Mouse (Mus musculus) natural killer cell, adult 2 months (primary cell): ENCODE measurements around the gene Iqcf4.
A peak's percentile ranks its signal among the peaks of the same experiment; 100 is the strongest.
"Not testable (repeated sequence)": the region's sequence is repeated elsewhere in the genome, so short reads cannot be mapped to it uniquely, and the experiment has no call there.

ENCODE experiments used
- DNase-seq, 2 experiments: peaks; one replicate each; pipeline ENCODE4 v3.0.0; 2022; ENCODE audit warnings: low spot score in 2 of 2

Gene Iqcf4

DNA sequence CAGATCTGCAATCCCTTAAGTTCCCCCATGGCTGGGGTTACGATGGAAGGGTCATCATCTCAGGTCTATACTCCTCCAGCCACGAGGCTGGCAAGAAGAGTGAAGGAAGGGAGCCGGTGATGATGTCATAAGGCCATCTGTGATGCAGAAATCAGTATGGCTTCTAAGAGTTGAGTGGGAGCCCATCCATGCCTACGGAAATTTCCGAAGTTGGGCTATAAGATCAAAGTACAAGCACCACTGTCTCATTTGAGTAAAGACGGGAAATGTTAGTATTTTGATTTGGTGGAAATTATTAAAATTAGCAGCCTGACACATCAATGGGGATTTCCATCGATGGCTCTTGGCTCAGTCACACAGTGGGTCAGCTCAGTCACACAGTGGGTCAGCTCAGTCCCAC lies at the start of gene Iqcf4:
Iqcf4 (minus strand) TSS at position 101 of the 400 bp plus-strand sequence.
- DNase-seq, result no peak

DNA sequence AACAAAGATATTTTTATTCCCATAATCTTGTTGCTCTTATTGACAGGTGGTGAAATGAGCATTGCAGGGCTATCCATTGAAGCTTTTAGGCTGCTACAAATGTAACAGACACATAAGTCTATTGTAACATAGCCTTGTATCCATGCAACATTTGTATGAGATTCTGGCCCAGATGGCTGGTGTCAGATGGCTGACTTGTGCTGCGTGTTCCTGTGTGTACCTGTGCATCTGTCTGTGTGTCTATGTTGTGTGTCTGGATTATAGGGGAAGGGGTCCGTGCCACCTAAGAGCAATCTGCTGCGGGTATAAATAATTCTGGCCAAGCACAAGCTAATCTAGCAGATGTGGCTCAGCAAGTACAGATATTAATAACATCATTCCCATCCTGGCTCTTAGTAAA lies 46.7 kb upstream of the Iqcf4 start:
- DNase-seq, result no peak

DNA sequence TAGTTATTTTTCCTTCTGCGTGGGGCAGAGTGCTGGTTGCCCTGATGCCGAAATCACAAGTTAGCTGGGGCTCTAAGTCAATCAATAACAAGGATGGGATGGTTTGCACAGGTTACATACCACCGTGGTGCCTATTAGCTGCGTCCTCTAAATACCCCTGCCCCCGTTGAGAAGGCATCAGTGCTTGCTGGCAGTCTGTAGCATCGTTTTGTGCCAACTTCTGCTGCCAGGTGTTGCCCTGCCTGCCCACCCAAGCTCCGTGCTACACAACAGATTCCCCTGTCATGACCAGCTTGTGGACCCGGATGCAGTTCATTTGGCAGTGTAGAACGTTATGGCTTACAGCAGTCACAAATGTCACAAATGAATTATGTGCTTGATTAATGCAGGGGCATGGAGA lies 45.5 kb upstream of the Iqcf4 start:
- DNase-seq, result no peak

DNA sequence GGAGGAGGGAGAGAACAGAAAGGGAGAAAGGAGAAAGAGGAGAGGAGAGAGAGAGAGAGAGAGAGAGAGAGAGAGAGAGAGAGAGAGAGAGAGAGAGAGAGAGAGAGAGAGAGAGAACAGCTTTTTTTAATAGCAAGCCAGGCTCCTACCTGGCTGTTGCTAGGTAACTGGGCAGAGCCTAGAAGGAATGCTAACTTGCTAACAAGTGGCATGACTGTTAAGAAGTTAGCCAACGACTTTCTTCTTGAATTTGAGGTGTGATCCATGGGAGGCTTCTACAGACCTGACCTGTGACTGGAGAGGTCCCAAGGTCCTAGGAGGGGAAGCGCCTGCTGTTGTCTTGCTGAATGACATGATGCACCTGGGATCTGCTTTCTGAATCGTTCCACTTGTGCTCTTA lies 43.8 kb upstream of the Iqcf4 start:
- DNase-seq, result no peak

DNA sequence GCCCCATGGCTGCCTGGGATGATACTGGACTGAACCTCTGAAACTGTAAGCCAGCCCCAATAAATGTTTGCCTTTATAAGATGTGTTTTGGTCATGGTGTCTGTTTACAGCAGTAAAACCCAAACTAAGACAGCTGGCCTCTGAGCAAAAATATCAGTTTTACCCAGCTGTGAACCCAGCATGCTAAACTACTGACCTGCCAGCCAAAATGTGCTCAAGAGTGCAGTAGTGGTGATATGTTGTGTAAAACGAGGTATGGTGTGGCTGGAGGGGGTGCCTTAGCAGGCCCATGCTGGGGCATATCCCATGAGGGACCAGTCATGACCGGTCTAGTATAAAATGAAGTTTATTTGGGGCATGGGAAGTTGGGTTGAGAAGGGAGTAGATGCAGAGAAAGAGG lies 43.2 kb upstream of the Iqcf4 start:
- no peak for DNase-seq

DNA sequence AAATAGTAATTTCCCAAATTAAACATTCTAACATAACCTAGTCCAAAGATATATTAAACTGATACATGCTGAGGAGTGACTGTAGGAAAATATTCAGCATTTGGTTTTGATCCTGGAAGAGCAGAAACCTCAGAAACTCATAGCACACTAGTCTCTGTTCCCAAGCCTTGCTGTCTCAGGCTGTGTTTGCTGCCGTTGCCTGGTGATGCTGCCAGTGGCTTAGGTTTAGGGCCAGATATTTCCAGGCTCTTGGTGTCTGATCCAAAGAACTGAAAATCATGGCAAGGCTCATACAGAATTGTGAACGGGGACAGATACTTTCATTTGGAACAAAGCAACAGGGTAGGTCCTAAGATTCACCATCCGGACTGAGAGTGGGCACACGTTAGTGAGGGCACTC lies 39.9 kb upstream of the Iqcf4 start:
- no peak for DNase-seq

DNA sequence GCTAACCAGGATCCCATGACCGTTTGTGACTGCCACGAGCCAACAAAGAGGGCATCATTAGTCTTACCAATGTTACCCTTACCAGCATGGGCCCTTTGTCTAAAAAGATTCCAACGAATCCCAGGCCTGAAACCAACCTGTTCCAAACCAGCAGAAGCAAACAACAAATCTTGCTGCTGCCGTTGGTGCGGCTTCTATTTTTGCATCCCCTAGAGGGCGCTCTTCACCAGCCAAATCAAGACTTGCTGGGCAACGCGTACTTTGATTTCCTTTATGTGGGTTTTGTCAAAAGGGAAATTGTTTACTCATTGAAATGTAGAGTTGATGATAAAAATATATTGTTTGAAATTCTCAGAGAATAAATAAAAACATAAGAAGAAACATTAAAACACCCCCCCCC lies 29.8 kb upstream of the Iqcf4 start:
- peak; percentile 3 to 21 for DNase-seq

DNA sequence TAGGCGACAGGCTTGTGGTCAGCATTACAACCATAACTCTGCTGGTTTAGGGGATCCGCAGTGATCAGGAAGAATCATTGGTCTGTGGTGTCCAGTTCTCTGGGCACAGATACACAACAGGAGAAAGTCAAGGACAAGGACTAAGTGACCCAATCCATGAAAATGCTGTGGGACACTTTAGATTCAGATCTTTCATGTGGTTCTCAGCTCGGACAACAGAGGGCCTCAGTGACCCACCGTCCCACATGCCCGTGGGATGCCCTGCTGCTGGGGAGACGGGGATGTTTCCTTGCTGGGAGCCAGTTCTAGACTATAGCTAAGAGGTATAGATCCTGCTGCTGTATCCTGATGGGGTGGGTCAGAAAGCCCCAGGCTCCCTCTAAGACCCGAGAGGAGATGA lies 27.7 kb upstream of the Iqcf4 start:
- no peak for DNase-seq

DNA sequence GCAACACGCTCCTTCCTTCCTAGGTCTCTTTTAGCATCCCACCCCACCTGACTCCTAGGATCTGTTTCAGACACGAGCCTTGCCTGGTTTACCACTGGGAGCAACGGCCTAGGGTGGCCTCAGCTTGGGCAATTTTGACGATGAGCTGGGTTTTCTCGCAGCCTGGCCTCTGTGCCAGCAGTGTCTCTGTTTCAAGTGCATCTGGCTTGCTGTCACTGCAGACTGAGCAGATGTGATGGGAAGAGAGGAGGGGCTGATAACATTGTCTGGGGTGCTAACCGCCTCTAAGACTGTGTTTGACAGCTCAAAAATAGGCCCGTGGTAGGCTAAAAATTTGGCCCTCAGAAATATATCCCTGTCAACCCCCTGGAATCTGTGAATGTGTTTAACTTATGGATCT lies 25.0 kb upstream of the Iqcf4 start:
- no peak for DNase-seq

DNA sequence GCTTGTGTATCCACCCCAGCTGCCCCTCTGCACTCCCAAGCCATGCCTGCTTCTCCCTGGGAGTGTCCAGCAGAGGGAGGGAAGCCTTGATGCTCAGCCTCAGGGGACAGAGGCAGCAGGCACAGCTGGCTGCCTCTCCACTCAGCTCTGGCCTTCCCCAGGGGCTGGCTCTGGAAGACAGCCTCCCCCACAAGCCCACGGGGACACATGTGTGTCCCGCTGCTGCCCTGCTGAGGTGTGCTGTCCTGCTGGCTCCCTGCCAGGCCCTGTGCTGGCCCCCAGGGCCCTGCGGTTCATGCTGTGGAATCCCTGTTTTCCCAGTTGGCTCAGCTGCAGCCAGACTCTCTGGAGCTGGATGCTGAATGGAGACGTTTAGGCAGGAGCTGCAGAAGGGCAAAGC lies 24.6 kb upstream of the Iqcf4 start:
- DNase-seq, result not testable (repeated sequence)

DNA sequence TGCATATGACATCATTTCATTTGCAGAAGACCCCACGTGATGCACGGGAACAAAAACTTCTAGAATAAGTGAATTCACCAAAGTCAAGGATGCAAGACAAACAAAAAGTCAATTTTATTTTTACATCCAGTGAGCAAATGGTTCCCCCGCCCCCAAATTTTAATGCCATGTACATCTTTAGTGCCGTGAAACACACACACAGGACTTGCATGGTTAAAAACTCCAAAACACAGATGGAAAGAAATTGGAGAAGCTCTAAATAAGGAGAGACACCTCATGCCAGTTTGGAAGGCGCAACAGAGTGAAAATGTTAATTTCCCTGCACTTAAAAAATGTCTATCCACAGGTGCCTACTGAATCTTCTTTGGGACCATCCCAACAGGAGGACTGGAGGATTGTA lies 21.4 kb upstream of the Iqcf4 start:
- DNase-seq, result no peak

DNA sequence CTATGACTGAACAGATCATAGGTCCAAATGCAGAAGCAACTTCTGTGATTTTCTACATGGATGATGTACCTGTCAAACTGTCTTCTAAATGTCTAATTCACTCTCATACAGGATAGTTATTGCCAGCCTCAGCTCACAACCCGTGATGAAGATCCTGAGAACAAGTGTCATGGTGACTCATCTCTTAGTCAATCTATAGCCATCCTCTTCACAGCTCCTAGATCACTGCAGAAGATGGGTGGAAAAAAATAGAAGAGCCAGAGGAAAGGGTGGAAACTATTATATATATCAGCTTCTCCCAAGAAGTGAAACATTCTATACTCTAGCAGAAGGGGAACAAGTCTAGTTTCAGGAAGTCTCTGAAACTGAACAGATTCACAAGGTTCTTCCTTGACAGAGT lies 11.8 kb upstream of the Iqcf4 start:
- no peak for DNase-seq

DNA sequence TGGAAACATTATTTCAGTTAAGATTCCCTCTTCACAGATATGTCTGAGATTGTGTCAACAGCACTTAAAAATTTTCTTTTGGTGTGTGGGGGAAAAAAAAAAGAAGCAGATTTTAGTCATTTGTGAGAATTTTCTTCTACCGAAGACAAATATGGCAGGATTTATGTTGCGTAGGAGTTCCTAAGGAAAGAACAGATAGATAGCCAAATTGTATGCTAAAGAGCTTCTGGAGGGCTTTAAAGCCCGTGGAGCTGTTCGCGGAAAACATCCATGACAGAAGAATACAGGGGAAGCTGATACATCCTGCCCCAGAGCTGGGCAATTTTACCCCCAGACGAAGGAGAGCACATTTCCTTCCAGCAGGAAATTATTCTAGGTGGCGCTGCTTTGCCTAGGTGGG lies 9.2 kb upstream of the Iqcf4 start:
- DNase-seq, result no peak

DNA sequence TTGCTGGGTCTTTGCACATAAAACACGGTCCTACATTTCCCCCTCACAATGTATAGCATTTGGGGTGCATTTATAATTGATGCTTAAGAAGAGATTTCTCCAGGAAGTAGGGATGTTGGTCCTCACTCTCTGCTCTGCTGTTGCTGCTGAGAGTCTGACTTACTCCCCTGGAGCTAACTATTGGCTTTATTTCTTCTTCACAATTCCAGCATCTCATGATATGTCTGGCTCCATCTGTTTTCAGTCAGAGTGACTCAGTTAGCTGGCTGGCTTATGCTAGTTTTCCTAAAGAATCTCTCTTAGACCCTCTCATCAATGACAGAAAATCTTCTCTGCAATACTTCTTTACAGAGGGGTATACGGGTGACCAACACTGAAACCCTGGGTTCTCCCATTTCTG lies 5.3 kb upstream of the Iqcf4 start:
- DNase-seq, result no peak

DNA sequence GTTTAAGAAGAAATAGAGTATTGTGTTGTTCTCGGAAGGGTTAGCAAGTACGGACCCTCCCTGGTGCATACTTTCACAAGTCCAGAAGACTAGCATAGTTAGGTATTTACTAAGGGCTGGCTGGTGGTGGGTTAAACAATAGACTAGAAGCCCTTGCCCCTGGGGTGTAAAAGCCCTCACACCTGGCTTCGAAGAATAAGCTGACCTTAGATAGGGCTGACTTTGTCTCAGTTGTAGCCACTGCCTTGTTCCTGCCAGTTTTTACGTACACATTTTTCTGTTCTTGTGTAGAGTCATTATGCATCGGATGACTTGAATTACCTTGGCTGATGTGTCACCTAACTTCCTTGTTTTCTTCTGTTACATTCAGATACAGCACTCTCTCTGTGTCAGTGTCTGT lies 2.6 kb upstream of the Iqcf4 start:
- DNase-seq, result no peak

DNA sequence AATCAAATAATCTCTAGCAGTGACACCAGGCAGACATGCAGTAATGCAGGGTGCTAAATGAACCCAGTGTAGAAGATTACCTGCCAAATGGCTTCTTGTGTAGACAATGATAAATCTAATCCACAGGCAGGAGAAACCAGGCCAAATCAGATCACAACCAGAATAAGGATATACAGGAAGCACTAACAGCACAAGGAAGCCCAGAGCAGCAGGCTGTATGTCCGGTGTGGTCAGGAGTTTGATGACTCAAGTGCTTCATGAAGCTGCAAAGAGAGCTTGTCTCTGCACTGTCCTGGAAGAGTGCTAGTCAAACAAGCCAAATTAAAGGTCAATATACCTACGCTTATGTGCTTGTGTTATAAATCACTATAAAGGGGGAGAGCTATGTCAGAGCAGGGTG lies 1.4 kb upstream of the Iqcf4 start:
- no peak for DNase-seq

DNA sequence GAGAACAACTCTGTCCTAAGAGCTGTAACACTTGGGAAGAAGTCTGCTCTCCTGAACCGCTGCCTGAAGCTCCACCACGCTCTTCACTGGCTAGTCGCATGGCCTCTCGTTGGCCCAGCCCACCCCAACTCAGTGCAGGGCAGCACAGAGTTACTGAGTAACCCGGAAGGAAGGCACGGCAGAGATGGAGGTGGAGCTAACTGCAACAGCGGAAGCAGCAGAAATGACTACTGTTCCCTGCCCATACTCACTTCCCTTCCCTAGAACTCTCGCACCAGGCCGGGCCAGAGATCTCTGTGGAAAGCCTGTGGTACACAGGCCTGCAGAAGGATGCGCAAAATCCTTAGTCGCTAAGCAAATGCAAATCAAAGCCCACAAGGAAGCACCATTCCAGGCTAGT lies 4.4 kb downstream of the Iqcf4 start:
- no peak for DNase-seq

DNA sequence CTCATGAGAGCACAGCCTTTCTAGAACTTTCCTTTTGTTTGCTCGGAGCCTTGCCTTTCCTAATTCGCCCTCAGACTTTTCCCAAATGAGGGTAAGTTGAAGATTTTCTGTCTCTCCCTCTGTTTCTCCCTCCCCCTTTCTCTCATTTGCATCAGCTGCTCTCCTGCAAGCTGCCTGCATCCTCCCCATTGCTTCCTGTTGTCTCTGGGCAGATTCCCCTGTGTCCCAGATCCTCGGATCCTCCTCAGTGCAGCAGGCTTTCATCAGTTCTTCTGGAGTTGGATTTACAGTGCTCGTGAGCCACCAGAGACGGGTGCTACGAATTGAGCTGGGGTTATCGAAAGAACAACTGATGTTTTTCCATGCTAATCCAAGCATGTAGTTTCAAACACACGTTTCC lies 6.8 kb downstream of the Iqcf4 start:
- DNase-seq, result no peak

DNA sequence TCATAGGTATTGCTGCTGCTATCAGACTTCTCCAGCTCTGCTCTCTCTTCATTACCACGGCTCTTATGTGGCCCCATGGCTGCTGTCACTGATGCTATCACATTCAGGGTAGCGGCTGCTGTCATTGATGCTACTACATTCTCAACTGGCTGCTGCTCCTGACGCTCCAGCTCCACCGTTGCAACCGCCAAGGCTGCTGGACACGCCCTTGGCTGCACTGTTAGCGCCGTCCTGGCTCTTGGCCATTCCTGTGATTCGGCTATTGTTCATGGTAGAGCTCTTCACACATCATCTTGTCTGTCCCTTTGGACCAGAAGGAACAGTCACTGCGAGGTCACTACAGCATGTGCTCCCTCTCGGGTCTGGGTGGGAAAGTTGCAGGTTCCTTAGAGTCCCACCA lies 8.5 kb downstream of the Iqcf4 start:
- DNase-seq, result no peak

DNA sequence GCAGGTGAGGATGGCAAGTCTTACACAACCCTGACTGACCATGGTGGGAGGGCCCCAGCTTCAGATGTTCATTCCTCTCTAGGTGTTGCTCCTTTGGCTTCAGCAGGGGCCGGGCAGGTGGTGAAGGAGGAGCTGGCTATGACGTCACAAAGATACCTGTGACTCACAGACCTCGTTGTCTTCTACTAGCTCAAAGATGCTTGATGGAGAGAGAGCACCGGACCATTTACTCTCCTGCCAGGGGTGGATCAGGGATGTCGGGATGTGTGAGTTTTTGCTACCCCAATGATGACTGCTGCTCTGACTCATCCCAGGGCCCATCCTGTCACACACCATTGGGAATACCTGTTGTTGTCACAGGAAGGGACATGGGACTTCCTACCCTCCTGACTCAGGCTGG lies 9.3 kb downstream of the Iqcf4 start, which contains the start of gene Iqcf3:
Iqcf3 (minus strand) TSS at position 101 of the 400 bp plus-strand sequence.
- DNase-seq, result no peak

DNA sequence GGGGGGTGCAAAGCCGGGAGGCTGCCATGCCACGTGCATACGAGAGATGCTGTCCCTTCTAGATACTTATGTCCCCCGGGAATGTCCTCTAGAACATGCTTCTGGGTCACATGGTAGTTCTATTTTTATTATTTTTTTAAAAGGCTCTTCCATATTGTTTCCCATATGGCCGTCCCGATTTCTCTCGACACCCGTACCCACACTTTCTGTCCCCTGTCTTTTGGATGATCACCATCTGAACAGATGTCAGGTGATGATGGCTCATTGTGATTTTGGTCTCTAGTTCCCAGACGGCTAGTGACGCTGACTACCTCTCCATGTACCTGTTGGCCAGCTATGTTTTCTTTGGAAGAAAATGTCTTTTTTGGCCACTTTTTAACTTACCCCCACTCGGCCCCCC lies 35.8 kb downstream of the Iqcf4 start:
- no peak for DNase-seq

DNA sequence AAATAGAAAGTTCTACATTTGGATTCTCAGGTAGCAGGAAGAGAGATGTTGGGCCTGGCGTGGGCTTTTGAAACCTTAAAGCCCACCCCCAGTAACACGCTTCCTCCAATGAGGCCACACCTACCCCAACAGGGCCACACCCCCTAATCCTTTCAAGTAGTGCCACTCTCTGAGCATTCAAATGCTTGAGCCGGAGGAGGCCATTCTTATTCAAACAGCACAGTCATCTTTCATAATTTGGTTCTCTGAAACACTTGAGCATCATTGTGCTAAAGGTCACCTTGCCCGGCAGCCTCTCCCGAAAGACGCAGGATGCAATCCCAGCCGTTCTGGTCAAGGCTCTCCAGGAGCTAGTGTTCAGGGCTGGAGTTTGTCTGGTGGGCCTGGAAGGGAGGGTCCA lies 36.5 kb downstream of the Iqcf4 start:
- DNase-seq, result no peak

DNA sequence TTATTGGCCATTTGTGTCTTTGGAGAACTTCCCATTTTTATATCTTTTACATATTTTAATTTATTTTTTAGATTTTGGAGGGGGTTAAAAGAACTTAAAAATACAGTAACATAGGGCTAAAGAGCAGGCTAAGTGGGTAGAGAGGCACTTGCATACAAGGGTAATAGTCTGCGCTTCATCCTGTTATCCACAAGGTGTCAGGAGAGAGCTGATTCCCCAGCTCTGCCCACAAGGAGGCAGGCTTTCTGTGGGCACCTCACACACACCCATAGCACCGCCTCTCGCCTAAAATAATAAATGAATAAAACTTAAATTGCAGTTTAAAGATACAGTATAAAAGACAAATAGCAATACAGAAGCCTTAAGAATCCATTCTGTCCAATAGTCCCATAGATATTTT lies 39.0 kb downstream of the Iqcf4 start:
- peak in 1 of 2 experiments; percentile 9 for DNase-seq

DNA sequence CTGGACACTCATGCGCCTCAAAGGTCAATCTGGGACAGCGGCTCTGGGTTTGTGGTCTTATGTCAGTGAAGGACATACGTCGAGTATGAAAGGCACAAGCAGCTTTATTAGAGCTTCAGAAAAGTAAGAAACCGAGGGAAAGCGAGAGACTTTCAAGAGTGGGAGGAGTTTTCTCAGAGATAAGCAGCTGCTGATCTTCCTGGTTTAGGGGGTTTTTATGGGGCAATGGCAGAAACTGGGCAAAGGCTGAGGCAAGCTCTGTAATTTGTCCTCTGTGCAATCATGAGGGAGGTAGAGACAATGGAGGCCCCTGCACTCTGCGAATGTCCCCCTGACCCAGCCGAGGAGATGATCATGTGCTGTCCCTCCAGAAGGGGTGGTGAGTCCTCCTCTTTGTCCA lies 50.9 kb downstream of the Iqcf4 start:
- DNase-seq, result no peak

DNA sequence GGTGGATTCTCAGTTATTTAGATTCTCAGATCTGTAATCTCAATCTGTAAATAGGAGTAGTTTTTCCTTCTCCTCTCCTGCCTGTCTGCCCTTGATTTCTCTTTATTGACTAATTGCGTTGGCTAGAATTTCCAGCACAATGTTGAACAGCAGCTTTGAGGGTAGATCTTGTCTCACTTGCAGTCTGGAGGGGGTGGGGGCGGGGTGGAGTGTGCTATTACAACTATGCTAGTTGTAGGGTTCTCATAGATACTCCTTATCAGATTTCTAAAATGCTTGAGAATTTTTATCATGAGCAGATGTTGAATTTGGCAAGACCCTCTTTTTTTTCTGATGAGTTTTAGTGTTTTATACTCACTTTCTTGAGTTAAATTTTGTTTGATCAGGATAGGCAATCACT lies 51.4 kb downstream of the Iqcf4 start:
- no peak for DNase-seq
